Mouse (Mus musculus) C2C12 (cell line): Measurements from ENCODE around the gene Olfr711. TPM values are rescaled to one million over a fixed set of nuclear protein-coding genes. Genes with fewer than 3 reads are reported as not detected.
"Not testable (repeated sequence)": the region's sequence is repeated elsewhere in the genome, so short reads cannot be mapped to it uniquely, and the experiment has no call there.

Experiments
- H3K27me3 ChIP-seq: one replicate; pipeline ENCODE4 v1.6.1; 2011; ENCODE audit not compliant: control insufficient read depth, insufficient read depth, insufficient read length
- H3K36me3 ChIP-seq: one replicate; pipeline ENCODE4 v1.6.1; 2011; ENCODE audit not compliant: control insufficient read depth, insufficient read depth
- H3K4me3 ChIP-seq: one replicate; pipeline ENCODE4 v1.5.1; 2011; ENCODE audit warnings: mild to moderate bottlenecking, control low read depth; ENCODE audit not compliant: poor library complexity, insufficient read depth, severe bottlenecking
- H3K79me2 ChIP-seq: one replicate; pipeline ENCODE4 v1.6.1; 2011; ENCODE audit not compliant: control insufficient read depth, insufficient read depth
- H3K79me3 ChIP-seq: one replicate; pipeline ENCODE4 v1.6.1; 2011; ENCODE audit warnings: low read depth, control low read depth
- H3ac ChIP-seq: one replicate; pipeline ENCODE3; 2011; ENCODE audit warnings: low read depth; ENCODE audit not compliant: control insufficient read depth, insufficient read length
- CEBPB ChIP-seq: IDR thresholded peaks from one replicate; pipeline ENCODE4 v1.6.1; 2011; ENCODE audit warnings: low read depth, mild to moderate bottlenecking, control low read depth, moderate library complexity
- CTCF ChIP-seq: IDR thresholded peaks from one replicate; pipeline ENCODE4 v1.5.1; 2011; ENCODE audit not compliant: control insufficient read depth, insufficient read depth, insufficient read length
- FOSL1 ChIP-seq: IDR thresholded peaks from one replicate; pipeline ENCODE4 v1.8.0; 2011; ENCODE audit warnings: mild to moderate bottlenecking, low read length; ENCODE audit not compliant: poor library complexity, insufficient read depth, severe bottlenecking
- MAX ChIP-seq: IDR thresholded peaks from one replicate; pipeline ENCODE4 v1.6.1; 2011; ENCODE audit warnings: mild to moderate bottlenecking, control low read depth
- MYOD1 ChIP-seq: IDR thresholded peaks from one replicate; pipeline ENCODE4 v1.6.1; 2011; ENCODE audit warnings: low read depth; ENCODE audit not compliant: control insufficient read depth, insufficient read length
- MYOG ChIP-seq: IDR thresholded peaks from one replicate; pipeline ENCODE4 v1.6.1; 2011; ENCODE audit not compliant: control insufficient read depth, insufficient read length; ENCODE audit errors: extremely low read depth
- USF1 ChIP-seq: IDR thresholded peaks from one replicate; pipeline ENCODE4 v1.6.1; 2011; ENCODE audit warnings: low read depth, mild to moderate bottlenecking, control low read depth, moderate library complexity
- long read RNA-seq, 2 experiments: library from polyadenylated mRNA; unstranded; transcript quantifications; one replicate each; pipeline ENCODE4 v2.0.0; 2019 to 2020
- polyA plus RNA-seq: library from polyadenylated mRNA; unstranded; fragments of >200 nt; fragmentation: generic; extraction: Trizol; gene quantifications from one replicate; pipeline ENCODE4 v1.2.1, GENCODE M21; 2012; ENCODE audit warnings: missing spikeins

Gene Olfr711
- polyA plus RNA-seq: not detected
- long read RNA-seq, experiment 1: 0 reads
- long read RNA-seq, experiment 2: 0 reads

DNA sequence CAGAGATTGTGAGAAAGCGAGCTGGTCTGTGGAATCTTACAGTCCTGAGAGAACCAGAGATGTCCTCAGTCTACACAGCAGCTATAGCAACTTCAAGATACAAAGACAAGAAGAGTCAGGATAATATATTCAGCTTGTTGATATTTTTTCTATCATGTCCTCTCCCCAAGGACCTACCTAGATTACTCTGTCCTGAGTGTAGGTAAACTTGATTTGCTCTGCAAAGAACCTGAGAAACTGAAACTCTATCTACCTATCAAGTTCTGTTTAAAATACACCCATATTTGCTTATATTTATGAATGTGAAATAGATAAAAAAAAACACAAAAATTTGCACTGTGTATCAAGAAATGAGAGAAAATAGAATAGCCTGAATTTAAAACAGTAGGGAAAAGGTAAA is at the start of gene Olfr711:
Gene Olfr711 (minus strand): TSS at position 101 of the 400 bp plus-strand sequence.
- Histone ChIP-seq H3K27me3 (no peaks in the 10 kb centered on the region), H3ac (no peak within 1 kb of the TSS)
- no peak for TF ChIP-seq CTCF
- no peak for TF ChIP-seq MAX
- no peak for TF ChIP-seq MYOG
- no peak for TF ChIP-seq CEBPB
- TF ChIP-seq USF1: no peak
- no peak for TF ChIP-seq FOSL1
- TF ChIP-seq MYOD1: no peak

DNA sequence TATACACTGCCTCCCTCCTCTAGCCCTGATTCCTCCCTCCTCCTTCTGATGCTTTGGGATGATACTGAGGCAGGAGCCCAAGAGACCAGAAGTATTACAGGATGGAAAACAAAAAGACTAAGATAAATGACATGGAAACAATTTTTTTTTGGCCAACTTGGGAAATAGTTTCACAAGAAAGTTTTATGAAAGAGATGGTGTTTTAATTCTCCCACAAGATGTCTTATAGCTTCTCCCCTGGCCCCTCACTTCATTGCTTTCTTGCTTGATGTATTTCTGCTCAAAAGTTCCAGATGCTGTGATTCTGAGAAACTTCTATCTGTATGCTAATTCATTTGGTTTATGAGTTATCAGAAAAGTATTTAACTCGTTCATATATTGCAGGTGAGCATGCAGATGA is 30.7 kb upstream of the Olfr711 start, which contains the start of gene Olfr2:
Gene Olfr2 (minus strand): TSS at position 101 of the 400 bp plus-strand sequence.
- Histone ChIP-seq H3K79me3 (no peaks in the 10 kb centered on the region), H3K27me3 (no peaks in the 10 kb centered on the region), H3ac (no peak within 1 kb of the TSS), H3K36me3 (no peaks in the 10 kb centered on the region), H3K79me2 (no peaks in the 10 kb centered on the region), H3K4me3 (no peak within 1 kb of the TSS)
- TF ChIP-seq MYOD1 (no peak), FOSL1 (no peak), MAX (no peak), USF1 (no peak), CTCF (no peak), CEBPB (no peak), MYOG (no peak)

More for the DNA sequence above, at the start of gene Olfr711:
- H3K4me3 ChIP-seq: no peak within 1 kb of the TSS
- H3K79me3 ChIP-seq: no peaks in the 10 kb centered on the region
- no peaks in the 10 kb centered on the region for H3K79me2 ChIP-seq
- no peaks in the 10 kb centered on the region for H3K36me3 ChIP-seq

DNA sequence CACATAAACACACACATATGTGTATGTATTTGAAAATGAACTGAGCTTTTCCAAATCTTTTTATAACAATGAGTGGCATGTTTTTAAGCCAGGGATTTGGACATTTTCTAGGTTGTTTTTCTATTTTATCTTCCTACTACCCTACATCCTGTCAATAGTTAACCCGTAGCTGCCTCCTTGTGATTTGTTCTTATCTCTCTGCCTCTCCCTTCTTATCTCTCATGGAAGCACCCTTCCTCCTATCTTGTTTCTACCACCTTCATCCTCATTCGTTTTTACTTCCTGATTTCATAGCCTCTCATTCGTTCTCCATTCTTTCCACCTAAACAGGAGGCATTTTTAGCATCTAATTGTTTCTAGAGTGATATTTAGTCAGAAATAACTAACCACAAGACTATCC is 28.9 kb upstream of the Olfr711 start:
- TF ChIP-seq FOSL1 (no peak), MYOD1 (no peak), CEBPB (no peak), MYOG (no peak), USF1 (no peak), MAX (no peak), CTCF (no peak)
- Histone ChIP-seq H3K79me2 (no peaks in the 10 kb centered on the region), H3K27me3 (no peaks in the 10 kb centered on the region), H3K4me3 (no peak overlapping the region), H3K79me3 (no peaks in the 10 kb centered on the region), H3ac (no peak overlapping the region), H3K36me3 (no peaks in the 10 kb centered on the region)

DNA sequence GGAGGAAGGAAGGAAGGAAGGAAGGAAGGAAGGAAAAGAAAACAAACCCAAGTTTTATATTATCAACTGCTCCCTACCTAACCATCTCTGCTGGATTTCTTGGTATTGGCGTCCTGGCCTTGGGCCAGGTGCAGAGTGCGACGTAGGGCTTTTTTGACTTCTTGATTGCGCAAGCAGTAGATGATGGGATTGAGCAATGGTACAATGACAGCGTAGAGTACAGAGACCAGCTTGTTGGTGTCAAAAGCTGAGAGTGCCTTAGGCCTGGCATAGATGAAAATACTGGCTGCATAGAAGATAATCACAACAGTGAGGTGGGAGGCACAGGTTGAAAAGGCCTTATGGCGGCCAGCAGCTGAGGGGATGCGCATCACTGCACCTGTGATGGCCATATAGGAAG is 25.5 kb upstream of the Olfr711 start:
- Histone ChIP-seq H3K79me2 (no peaks in the 10 kb centered on the region), H3K36me3 (no peaks in the 10 kb centered on the region), H3K4me3 (no peak overlapping the region), H3ac (no peak overlapping the region), H3K27me3 (no peaks in the 10 kb centered on the region), H3K79me3 (no peaks in the 10 kb centered on the region)
- TF ChIP-seq FOSL1: no peak
- no peak for TF ChIP-seq MAX
- no peak for TF ChIP-seq CEBPB
- TF ChIP-seq MYOG: no peak
- no peak for TF ChIP-seq MYOD1
- no peak for TF ChIP-seq USF1

DNA sequence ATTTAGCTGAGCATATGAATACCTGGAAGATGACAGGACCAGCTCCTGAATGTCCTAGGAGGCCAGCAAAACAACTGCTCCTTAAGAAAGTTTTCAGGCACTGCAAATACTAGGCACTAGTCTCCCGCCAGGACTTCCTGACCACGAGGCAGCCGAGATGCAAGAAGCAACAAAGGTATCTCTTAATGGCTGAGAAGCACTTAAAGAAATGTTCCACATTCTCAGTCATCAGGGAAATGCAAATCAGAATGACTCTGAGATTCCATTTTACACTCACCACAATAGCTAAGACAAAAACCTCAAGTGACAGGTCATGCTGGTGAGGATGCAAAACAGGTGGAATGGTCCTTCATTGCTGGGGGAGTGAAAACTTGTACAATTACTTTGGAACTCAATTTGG is 10.0 kb upstream of the Olfr711 start:
- Histone ChIP-seq H3K27me3 (no peaks in the 10 kb centered on the region), H3K4me3 (no peak overlapping the region), H3K79me3 (no peaks in the 10 kb centered on the region), H3ac (no peak overlapping the region), H3K79me2 (no peaks in the 10 kb centered on the region), H3K36me3 (no peaks in the 10 kb centered on the region)
- TF ChIP-seq MYOD1: no peak
- TF ChIP-seq CEBPB: no peak
- TF ChIP-seq FOSL1: no peak
- TF ChIP-seq USF1: no peak
- no peak for TF ChIP-seq MAX
- no peak for TF ChIP-seq CTCF
- TF ChIP-seq MYOG: no peak

DNA sequence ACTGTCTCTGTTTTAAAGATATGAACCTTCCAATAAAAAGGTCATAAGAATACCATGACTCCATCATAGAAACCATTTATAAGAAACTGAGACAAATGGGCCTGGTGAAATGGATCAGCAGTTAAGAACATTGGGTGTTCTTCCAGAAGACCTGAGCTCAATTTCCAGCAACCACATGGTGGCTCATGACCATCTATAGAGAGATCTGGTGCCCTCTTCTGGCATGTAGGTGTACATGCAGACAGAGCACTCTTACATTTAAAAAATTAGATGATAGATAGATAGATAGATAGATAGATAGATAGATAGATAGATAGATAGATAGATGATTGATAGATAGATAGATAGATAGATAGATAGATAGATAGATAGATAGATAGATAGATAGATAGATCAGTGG is 7.8 kb downstream of the Olfr711 start:
- H3K79me3 ChIP-seq, H3K27me3 ChIP-seq, H3K36me3 ChIP-seq, H3K79me2 ChIP-seq, H3K4me3 ChIP-seq, H3ac ChIP-seq: not testable (repeated sequence)
